Mouse (Mus musculus) heart, embryonic 14.5 days (tissue): Measurements from ENCODE around the gene Prima1. TPM values are rescaled to one million over a fixed set of nuclear protein-coding genes. Genes with fewer than 3 reads are reported as not detected.

Source experiments
- ATAC-seq: fragments of 200-750 bp; cut with Nextera tagmentation; 2 replicates; pipeline ENCODE4 v1.8.0; 2017; ENCODE audit warnings: low read depth, moderate TSS enrichment; ENCODE audit not compliant: insufficient number of reproducible peaks, insufficient read depth, low FRiP score
- H3K27ac ChIP-seq, 2 experiments: fragments of 200-500 bp in 1 of 2; fragments of 300-500 bp in 1 of 2; sonication (generic) in 1 of 2; replicated peaks in 1 of 2; 2 replicates each; pipeline ENCODE4 v1.5.1; 2012 to 2014; ENCODE audit warnings: low read depth in 2 of 2, low read length in 2 of 2, control low read depth in 1 of 2, mild to moderate bottlenecking in 1 of 2, mixed read lengths in 1 of 2; ENCODE audit not compliant: control insufficient read depth in 1 of 2, insufficient read depth in 1 of 2
- H3K27me3 ChIP-seq: fragments of 300-500 bp; sonication (generic); 2 replicates; pipeline ENCODE4 v1.6.1; 2014; ENCODE audit warnings: mild to moderate bottlenecking, low read length, control low read depth; ENCODE audit not compliant: control insufficient read depth, insufficient read depth
- H3K36me3 ChIP-seq: fragments of 300-500 bp; sonication (generic); 2 replicates; pipeline ENCODE4 v1.6.1; 2014; ENCODE audit warnings: mild to moderate bottlenecking, control low read depth, low read length, mixed read lengths; ENCODE audit not compliant: control insufficient read depth, insufficient read depth
- H3K4me1 ChIP-seq, 2 experiments: fragments of 200-500 bp in 1 of 2; fragments of 300-500 bp in 1 of 2; sonication (generic) in 1 of 2; 2 replicates each; pipeline ENCODE4 v1.6.1; 2012 to 2014; ENCODE audit warnings: low read length in 2 of 2, control low read depth in 1 of 2, mixed read lengths in 1 of 2; ENCODE audit not compliant: control insufficient read depth in 2 of 2, insufficient read depth in 2 of 2
- H3K4me2 ChIP-seq: fragments of 300-500 bp; sonication (generic); 2 replicates; pipeline ENCODE4 v1.6.1; 2014; ENCODE audit warnings: mild to moderate bottlenecking, low read length
- H3K4me3 ChIP-seq, 2 experiments: fragments of 200-500 bp in 1 of 2; fragments of 300-500 bp in 1 of 2; sonication (generic) in 1 of 2; 2 replicates each; pipeline ENCODE4 v1.5.1; 2012 to 2014; ENCODE audit warnings: low read length in 2 of 2, mild to moderate bottlenecking in 2 of 2, control low read depth in 1 of 2, low read depth in 1 of 2, moderate library complexity in 1 of 2; ENCODE audit not compliant: control insufficient read depth in 1 of 2, insufficient read depth in 1 of 2
- H3K9ac ChIP-seq: fragments of 300-500 bp; sonication (generic); 2 replicates; pipeline ENCODE4 v1.6.1; 2014; ENCODE audit warnings: mild to moderate bottlenecking, low read length
- H3K9me3 ChIP-seq: fragments of 300-500 bp; sonication (generic); 2 replicates; pipeline ENCODE4 v1.6.1; 2016; ENCODE audit warnings: low read length, control low read depth; ENCODE audit not compliant: control insufficient read depth
- WGBS: fragments of 180-500 bp; shearing (Covaris S2); extraction: QIAGEN DNeasy Blood & Tissue Kit; methylation state at CpG from one replicate; pipeline ENCODE4 v1.1.7; 2014; 5-methylcytosine and 5-hydroxymethylcytosine counted together
- polyA plus RNA-seq: library from polyadenylated mRNA; unstranded; fragments of >200 nt; fragmentation: Nextera tagmentation; extraction: Ambion mirVana; gene quantifications from 2 replicates; pipeline ENCODE4 v1.2.1, GENCODE M21; 2014

Prima1 gene
- polyA plus RNA-seq, 1 experiment from 2014 or later: 0.53 TPM

DNA sequence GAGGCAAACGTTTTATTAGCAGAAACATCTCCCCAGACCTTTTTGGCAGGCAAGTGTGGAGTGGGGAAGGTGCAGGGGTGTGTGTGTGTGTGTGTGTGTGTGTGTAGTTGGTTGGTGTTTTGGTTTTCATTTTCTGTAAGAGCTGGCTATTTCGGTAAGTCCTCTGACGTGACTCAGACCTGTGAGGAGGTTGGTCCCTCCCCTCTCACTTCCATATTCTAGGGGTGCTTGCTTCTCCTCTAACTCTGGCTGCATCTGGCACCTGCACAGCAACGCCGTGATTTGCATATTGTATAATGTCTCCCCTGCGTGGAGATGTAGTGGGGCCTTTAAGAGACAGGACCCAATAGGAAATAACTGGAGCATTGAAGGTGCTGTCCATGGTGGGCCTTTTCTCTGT is 31.1 kb upstream of the Prima1 start:
- Histone ChIP-seq H3K27me3 (no peaks in the 10 kb centered on the region), H3K36me3 (no peaks in the 10 kb centered on the region), H3K4me3 (no peak overlapping the region), H3K9ac (no peak overlapping the region), H3K4me2 (no peak overlapping the region), H3K27ac (no peak overlapping the region), H3K4me1 (no peaks in the 10 kb centered on the region), H3K9me3 (no peaks in the 10 kb centered on the region)
- ATAC-seq: no peak
- WGBS: 56% methylated on average over 6 of the region's 6 CpGs

DNA sequence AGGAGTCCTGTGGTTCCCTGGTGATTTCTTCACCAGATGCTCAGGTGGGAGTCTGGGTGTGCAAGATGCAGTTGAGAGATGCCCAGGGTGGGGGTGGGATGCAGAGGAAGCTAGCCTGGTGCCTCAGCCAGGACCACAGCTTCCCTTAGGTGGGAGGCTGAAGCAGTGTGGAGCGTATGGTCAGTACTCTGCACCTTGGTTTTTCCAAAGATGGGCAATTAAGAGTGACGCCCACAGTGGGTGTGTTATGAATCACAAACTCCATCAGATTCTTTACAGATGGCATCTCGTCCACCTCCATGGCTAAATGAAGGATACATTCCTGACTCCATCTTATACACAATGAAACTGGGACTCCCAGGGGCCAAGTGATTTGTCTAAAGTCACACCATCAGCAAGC is 30.2 kb upstream of the Prima1 start:
- Histone ChIP-seq H3K9me3 (no peaks in the 10 kb centered on the region), H3K4me2 (no peak overlapping the region), H3K36me3 (no peaks in the 10 kb centered on the region), H3K27me3 (no peaks in the 10 kb centered on the region), H3K4me3 (no peak overlapping the region), H3K4me1 (no peaks in the 10 kb centered on the region), H3K27ac (no peak overlapping the region), H3K9ac (no peak overlapping the region)
- ATAC-seq: no peak
- 87% methylated on average over 3 of the region's 3 CpGs for WGBS

DNA sequence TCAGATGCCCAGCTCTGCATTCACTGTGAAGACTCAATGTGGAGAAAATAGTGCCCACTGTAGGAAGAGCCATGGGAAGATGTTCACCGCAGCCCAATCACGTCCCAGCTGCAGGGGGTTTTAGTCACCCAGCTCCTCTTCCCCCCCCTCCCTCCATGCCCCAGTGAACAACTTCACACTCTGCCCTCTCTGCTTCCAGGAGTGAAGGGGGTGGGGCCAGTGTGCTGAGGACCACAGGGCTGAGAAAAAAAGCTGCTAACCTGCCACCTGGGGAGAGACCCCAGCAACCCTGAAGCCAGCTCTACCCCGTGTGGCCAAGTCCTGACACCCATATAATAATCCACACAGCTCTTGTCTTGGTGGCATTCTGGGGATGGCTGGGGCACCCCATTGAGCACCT is 24.7 kb upstream of the Prima1 start:
- WGBS: 16% methylated on average over 3 of the region's 3 CpGs
- no peak overlapping the region for H3K4me3 ChIP-seq
- no peaks in the 10 kb centered on the region for H3K27me3 ChIP-seq
- H3K4me2 ChIP-seq: no peak overlapping the region
- H3K9ac ChIP-seq: no peak overlapping the region
- no peak for ATAC-seq
- no peak overlapping the region for H3K27ac ChIP-seq
- H3K4me1 ChIP-seq: no peaks in the 10 kb centered on the region
- no peaks in the 10 kb centered on the region for H3K9me3 ChIP-seq
- H3K36me3 ChIP-seq: no peaks in the 10 kb centered on the region

DNA sequence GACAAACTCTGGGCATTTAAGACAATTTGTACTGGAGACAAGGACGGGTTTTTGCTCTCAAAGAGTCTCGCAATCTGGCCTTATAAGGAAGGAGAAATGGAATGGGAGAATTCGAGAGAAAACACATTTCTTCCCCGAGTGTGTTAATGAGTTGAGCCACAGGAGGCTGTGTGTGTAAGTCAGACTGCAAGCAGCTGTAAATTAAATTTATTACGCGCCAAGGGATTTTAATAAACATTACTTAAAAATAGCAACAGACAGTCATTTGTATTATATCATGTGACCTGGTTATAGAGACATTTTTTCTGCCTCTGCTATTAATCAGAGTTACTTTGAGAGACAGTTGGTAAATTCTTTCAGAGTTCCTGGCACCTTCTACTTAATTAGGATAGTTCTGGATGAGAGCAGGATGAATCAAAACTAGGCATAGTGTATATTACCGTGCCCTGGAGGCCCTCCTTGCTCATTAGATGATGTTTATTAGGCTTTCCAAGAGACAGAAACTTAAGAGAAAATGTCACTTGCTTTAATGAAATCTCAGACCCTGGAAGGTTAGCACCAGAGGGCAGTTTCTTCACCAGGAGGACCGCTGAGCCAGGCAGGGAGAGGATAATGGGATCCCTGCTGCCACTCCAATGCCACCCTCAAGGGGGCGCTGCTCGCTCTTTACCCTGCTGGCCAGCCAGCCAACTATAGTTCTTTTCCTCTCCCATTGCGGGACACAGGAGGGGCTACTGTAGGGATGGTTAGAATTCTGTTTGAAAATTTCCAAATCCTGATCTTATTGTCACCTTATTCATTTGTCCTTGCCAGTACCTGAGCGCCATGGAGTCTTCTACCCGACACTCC is 20.3 kb upstream of the Prima1 start:
- 62% methylated on average over 13 of the region's 13 CpGs for WGBS
- Histone ChIP-seq H3K36me3 (no peaks in the 10 kb centered on the region), H3K4me3 (no peak overlapping the region), H3K9me3 (no peaks in the 10 kb centered on the region), H3K4me2 (no peak overlapping the region), H3K27ac (no peak overlapping the region), H3K27me3 (no peaks in the 10 kb centered on the region), H3K9ac (no peak overlapping the region), H3K4me1 (no peaks in the 10 kb centered on the region)
- ATAC-seq: no peak

DNA sequence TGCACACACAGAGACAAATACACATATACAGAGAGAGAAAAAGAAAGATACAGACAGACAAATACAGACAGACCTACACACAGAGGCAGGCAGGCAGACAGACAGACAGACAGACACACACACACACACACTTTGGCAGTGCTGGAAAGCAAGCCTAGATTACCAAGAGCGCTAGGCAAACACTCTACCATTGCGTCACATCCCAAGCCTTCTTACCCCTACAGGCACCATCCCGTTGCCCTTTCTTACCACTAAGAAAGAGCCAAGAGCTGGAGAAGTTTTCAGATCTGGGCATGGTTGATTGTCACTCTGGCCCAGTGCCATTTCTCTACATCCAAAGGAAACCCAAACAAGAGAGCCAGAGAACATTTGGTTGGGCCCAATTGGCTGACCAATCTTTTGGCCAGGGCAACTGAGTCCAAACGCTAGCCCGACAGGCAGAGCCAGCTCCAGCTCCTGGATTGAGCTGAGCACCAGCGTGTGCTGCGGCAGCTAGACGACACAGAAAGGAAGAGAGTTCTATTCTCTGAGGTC is 11.0 kb upstream of the Prima1 start:
- Histone ChIP-seq H3K9ac (no peak overlapping the region), H3K27me3 (no peaks in the 10 kb centered on the region), H3K9me3 (no peaks in the 10 kb centered on the region), H3K27ac (no peak overlapping the region), H3K4me2 (no peak overlapping the region), H3K4me3 (no peak overlapping the region), H3K4me1 (no peaks in the 10 kb centered on the region), H3K36me3 (no peaks in the 10 kb centered on the region)
- WGBS: 94% methylated on average over 8 of the region's 8 CpGs
- no peak for ATAC-seq

DNA sequence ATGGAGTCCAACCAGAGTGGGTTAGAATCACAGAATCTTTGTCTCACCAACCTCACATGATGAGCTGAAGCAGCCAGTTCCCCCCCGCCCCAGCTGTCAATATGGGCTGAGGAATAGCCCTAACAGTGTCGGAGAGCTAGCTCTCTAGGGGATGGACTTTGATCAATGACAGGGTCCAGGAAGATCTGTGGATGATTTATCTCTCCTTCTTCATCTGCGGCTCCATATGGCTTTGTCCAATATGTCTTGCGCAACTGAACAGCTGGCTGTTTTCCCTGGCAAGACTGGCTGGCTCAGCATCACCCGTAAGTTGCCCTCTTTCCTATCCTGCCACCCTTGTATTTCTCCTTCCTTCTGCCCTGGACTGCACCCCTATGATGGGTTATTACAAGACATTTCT is 9.2 kb upstream of the Prima1 start:
- H3K4me2 ChIP-seq: no peak overlapping the region
- ATAC-seq: no peak
- H3K9ac ChIP-seq: no peak overlapping the region
- H3K4me3 ChIP-seq: no peak overlapping the region
- H3K27ac ChIP-seq: no peak overlapping the region
- H3K36me3 ChIP-seq: no peaks in the 10 kb centered on the region
- H3K27me3 ChIP-seq: no peaks in the 10 kb centered on the region
- no peaks in the 10 kb centered on the region for H3K4me1 ChIP-seq
- WGBS: 87% methylated on average over 5 of the region's 5 CpGs
- H3K9me3 ChIP-seq: no peaks in the 10 kb centered on the region

DNA sequence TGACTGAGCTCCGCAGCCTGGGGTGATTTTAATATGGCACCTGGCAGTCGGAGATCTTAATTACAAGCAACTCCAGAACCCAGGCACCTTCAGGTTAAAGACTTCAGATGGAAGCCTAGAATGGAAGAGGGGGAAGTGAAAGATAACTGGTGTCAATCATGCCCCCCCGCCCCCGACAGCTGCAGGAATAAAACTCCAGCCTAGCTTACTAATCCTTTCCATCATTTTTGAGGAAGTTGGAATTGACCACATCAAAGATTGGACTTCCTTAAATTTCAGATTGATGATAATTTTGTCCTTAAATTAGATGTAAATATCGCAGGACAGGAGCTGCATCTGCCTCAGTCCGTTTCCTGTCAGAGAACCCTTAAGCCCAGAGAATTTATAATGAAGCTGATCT is 8.4 kb upstream of the Prima1 start:
- H3K9me3 ChIP-seq: no peaks in the 10 kb centered on the region
- H3K4me2 ChIP-seq: no peak overlapping the region
- H3K4me3 ChIP-seq: no peak overlapping the region
- no peak for ATAC-seq
- no peaks in the 10 kb centered on the region for H3K36me3 ChIP-seq
- H3K4me1 ChIP-seq: no peaks in the 10 kb centered on the region
- no peaks in the 10 kb centered on the region for H3K27me3 ChIP-seq
- no peak overlapping the region for H3K9ac ChIP-seq
- H3K27ac ChIP-seq: no peak overlapping the region
- WGBS: 70% methylated on average over 6 of the region's 6 CpGs
